In genomic region chr2:130838131-130838530, GRCm38 (mm10) we compare ENCODE assay signal across 7 mouse cellular contexts.
A peak's percentile ranks its signal among the peaks of the same experiment; 100 is the strongest.
DNase-seq lines count a peak whose midpoint lies in the region; ATAC-seq and TF ChIP-seq lines count a peak whose summit lies in the region.

No protein-coding gene starts in this region.

- no peak overlapping the region for H3K4me3 ChIP-seq in liver, embryonic 13.5 days (replicated peaks)
- no peak overlapping the region for H3K4me3 ChIP-seq in liver, postnatal 0 days (ENCODE audit: low read depth, low read length)
- H3K4me3 ChIP-seq in embryonic fibroblast, embryonic 13.5 days (ENCODE audit: insufficient read depth, low read length), result peak overlapping the region; percentile 92
- no peak overlapping the region for H3K4me3 ChIP-seq in intestine, postnatal 0 days (ENCODE audit: low read depth, low read length)
- H3K4me3 ChIP-seq in olfactory bulb, adult 2 months (ENCODE audit: insufficient read depth, low read depth, low read length), result peak overlapping the region; percentile 24; the same call in 1 of the 2 replicates

- H3K9me3 ChIP-seq in liver, embryonic 13.5 days (replicated peaks), result no peaks in the 10 kb centered on the region
- no peaks in the 10 kb centered on the region for H3K9me3 ChIP-seq in liver, postnatal 0 days (ENCODE audit: low read length)
- no peaks in the 10 kb centered on the region for H3K9me3 ChIP-seq in intestine, postnatal 0 days (ENCODE audit: control insufficient read depth)

- 89% methylated on average over 1 of the region's 1 CpGs for WGBS in liver, embryonic 13.5 days (ENCODE audit: insufficient replicate concordance)
- WGBS in liver, postnatal 0 days (ENCODE audit: insufficient replicate concordance), result 82% methylated on average over 1 of the region's 1 CpGs
- 63% methylated on average over 1 of the region's 1 CpGs for WGBS in intestine, postnatal 0 days
- 21% methylated on average over 1 of the region's 1 CpGs for WGBS in olfactory bulb, adult 2 months

- no peak for TF ChIP-seq POLR2A in embryonic fibroblast, embryonic 13.5 days (IDR thresholded peaks at IDR 0.05; ENCODE audit: low read depth, low read length)
- no peak for TF ChIP-seq POLR2A in olfactory bulb, adult 2 months (IDR thresholded peaks at IDR 0.05; ENCODE audit: insufficient read depth, low read depth, low read length)

- 0 out of 2 replicates have a peak, but pooled peaks cover 11% of the 10 kb centered on the region for H3K27me3 ChIP-seq in liver, embryonic 13.5 days
- no peaks in the 10 kb centered on the region for H3K27me3 ChIP-seq in liver, postnatal 0 days (ENCODE audit: insufficient read depth, low read length)
- no peaks in the 10 kb centered on the region for H3K27me3 ChIP-seq in intestine, postnatal 0 days (replicated peaks; ENCODE audit: control insufficient read depth, insufficient read depth, low read length)

- no peak for DNase-seq in liver, embryonic 13.5 days
- DNase-seq in liver, postnatal 0 days, result no peak
- no peak for DNase-seq in adrenal gland, postnatal 10 days
- no peak for DNase-seq in yolk sac, embryonic 10.5 days (ENCODE audit: low spot score)

- H3K4me2 ChIP-seq in liver, embryonic 13.5 days, result peak overlapping the region; percentile 98; the same call in 1 of the 2 replicates
- H3K4me2 ChIP-seq in liver, postnatal 0 days (ENCODE audit: low read depth, low read length), result no peak overlapping the region
- H3K4me2 ChIP-seq in intestine, postnatal 0 days (replicated peaks; ENCODE audit: low read depth), result 0 out of 2 replicates have a peak overlapping the region, but pooled peaks have one; percentile 84

- no peak overlapping the region for H3K27ac ChIP-seq in liver, embryonic 13.5 days
- no peak overlapping the region for H3K27ac ChIP-seq in liver, postnatal 0 days (ENCODE audit: low read depth)
- no peak overlapping the region for H3K27ac ChIP-seq in embryonic fibroblast, embryonic 13.5 days (ENCODE audit: insufficient read depth, low read length)
- H3K27ac ChIP-seq in intestine, postnatal 0 days (ENCODE audit: low read depth, low read length), result no peak overlapping the region
- H3K27ac ChIP-seq in olfactory bulb, adult 2 months (ENCODE audit: insufficient read depth, low read depth, low read length), result peak overlapping the region; percentile 6; the same call in 1 of the 2 replicates

- TF ChIP-seq EP300 in liver, postnatal 0 days (IDR thresholded peaks at IDR 0.05; ENCODE audit: low read depth), result no peak

- H3K36me3 ChIP-seq in liver, embryonic 13.5 days, result peaks cover 17% of the 10 kb centered on the region
- H3K36me3 ChIP-seq in liver, postnatal 0 days (replicated peaks; ENCODE audit: insufficient read depth, low read length), result no peaks in the 10 kb centered on the region; the same call in 1 of the 2 replicates
- peaks cover 9% of the 10 kb centered on the region; the same call in 1 of the 2 replicates for H3K36me3 ChIP-seq in intestine, postnatal 0 days (ENCODE audit: control insufficient read depth, insufficient read depth)

- peaks cover 36% of the 10 kb centered on the region for H3K4me1 ChIP-seq in liver, embryonic 13.5 days (replicated peaks)
- peaks cover 18% of the 10 kb centered on the region; the same call in 1 of the 2 replicates for H3K4me1 ChIP-seq in liver, postnatal 0 days (ENCODE audit: insufficient read depth)
- peaks cover 4% of the 10 kb centered on the region; the same call in 1 of the 2 replicates for H3K4me1 ChIP-seq in embryonic fibroblast, embryonic 13.5 days (ENCODE audit: control insufficient read depth, insufficient read depth, low read length)
- H3K4me1 ChIP-seq in intestine, postnatal 0 days (replicated peaks; ENCODE audit: control insufficient read depth, insufficient read depth, low read length), result no peaks in the 10 kb centered on the region; the same call in 1 of the 2 replicates
- H3K4me1 ChIP-seq in olfactory bulb, adult 2 months (ENCODE audit: control insufficient read depth, insufficient read depth, low read length), result peaks cover 4% of the 10 kb centered on the region; the same call in 1 of the 2 replicates

- H3K9ac ChIP-seq in liver, embryonic 13.5 days, result no peak overlapping the region
- no peak overlapping the region for H3K9ac ChIP-seq in liver, postnatal 0 days (replicated peaks)
- H3K9ac ChIP-seq in intestine, postnatal 0 days (ENCODE audit: low read depth, low read length), result no peak overlapping the region

- no peak for TF ChIP-seq CTCF in liver, postnatal 0 days (IDR thresholded peaks at IDR 0.05; ENCODE audit: low read depth)
- no peak for TF ChIP-seq CTCF in embryonic fibroblast, embryonic 13.5 days (IDR thresholded peaks at IDR 0.05; ENCODE audit: borderline replicate concordance, insufficient read depth, low read length)
- TF ChIP-seq CTCF in intestine, postnatal 0 days (IDR thresholded peaks at IDR 0.05; ENCODE audit: low read depth), result no peak
- no peak for TF ChIP-seq CTCF in olfactory bulb, adult 2 months (IDR thresholded peaks at IDR 0.05; ENCODE audit: insufficient read depth, low read depth, low read length)

- no peak for ATAC-seq in liver, embryonic 13.5 days (ENCODE audit: low read depth)
- no peak for ATAC-seq in liver, postnatal 0 days
- ATAC-seq in intestine, postnatal 0 days, result no peak

Comparison
In these comparisons a context has a peak if more than half of its experiments do, and no peak if none do; other contexts are left out.
1. H3K4me3 ChIP-seq: peak in embryonic fibroblast, embryonic 13.5 days (single experiment) and olfactory bulb, adult 2 months (single experiment); none in liver, embryonic 13.5 days (single experiment), liver, postnatal 0 days (single experiment) and intestine, postnatal 0 days (single experiment).